Mouse (Mus musculus) large intestine, adult 2 months (tissue): ENCODE results near the gene Slc25a44. TPM values are rescaled to one million over a fixed set of nuclear protein-coding genes. Genes with fewer than 3 reads are reported as not detected.
"Not testable (repeated sequence)": the region's sequence is repeated elsewhere in the genome, so short reads cannot be mapped to it uniquely, and the experiment has no call there.

ENCODE experiments used
- DNase-seq: peaks from one replicate; pipeline ENCODE4 v3.0.0-alpha.2; 2012; ENCODE audit warnings: low read depth, low spot score
- WGBS: fragments of 180-500 bp; shearing (Covaris S2); methylation state at CpG from one replicate; pipeline ENCODE4 v1.1.7; 2018; 5-methylcytosine and 5-hydroxymethylcytosine counted together
- polyA plus RNA-seq: library from polyadenylated mRNA; depleted of rRNA; stranded (reverse); fragments of >200 nt; gene quantifications from 2 replicates; pipeline ENCODE4 v1.2.3, GENCODE M21; 2012

The Slc25a44 gene
- polyA plus RNA-seq, 1 experiment: 32.0 TPM

DNA sequence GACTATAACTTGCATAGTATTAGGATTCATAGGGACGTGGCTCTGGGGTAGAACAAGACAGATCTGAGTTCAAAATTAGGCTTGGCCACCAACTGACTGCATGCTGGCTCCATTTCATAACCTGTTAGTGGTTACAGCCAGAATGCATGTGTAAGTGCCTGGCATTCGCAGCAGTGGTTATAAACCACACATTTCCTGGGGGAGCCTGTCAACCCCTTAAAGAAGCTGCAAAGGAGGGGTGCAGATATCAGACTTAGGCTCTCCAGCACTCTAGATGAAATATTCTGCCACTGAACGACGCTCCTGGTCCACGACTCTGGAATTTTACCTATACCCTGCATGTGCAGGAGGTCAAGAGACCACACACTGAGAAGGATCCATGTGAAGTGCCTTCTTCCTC, 27.3 kb upstream of the Slc25a44 start:
- WGBS: 76% methylated on average over 5 of the region's 5 CpGs
- DNase-seq: no peak

GRCm38 (mm10) chr3:88450379-88451131, 25.6 kb upstream of the Slc25a44 start:
- no peak for DNase-seq

DNA sequence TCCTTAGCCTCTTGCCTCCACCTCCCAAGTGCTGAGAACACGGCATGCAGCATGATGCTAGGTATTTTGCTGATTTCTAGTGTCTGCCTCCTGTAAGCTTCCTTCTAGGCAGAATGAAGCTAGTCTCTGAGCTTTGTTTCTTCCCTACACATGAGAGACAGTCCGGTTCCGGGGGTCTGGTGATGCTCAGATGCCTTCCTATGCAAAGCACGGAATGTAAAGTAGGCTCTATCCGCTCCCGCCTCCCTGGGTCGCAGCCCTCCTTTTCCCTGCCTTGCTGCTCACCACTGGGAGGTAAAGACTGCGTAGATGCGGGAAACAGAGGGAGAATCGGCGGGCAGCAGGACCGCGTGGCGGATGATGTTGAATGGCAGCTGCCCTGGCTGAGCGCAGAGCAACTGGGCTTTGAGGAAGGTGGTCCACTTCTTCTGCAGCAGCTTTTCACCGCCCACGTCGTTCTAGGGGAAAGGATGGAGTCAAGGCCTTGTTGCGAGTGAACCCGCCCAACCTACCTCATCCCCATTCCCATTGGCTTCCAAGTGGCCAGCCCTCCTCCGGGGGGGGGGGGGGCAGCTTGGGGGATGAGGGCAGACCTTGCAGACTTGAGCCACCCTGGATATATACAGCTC, 24.6 kb upstream of the Slc25a44 start:
- WGBS: 61% methylated on average over 21 of the region's 21 CpGs
- DNase-seq: no peak

More at GRCm38 (mm10) chr3:88450379-88451131, 25.6 kb upstream of the Slc25a44 start:
- 47% methylated on average over 12 of the region's 12 CpGs for WGBS

DNA sequence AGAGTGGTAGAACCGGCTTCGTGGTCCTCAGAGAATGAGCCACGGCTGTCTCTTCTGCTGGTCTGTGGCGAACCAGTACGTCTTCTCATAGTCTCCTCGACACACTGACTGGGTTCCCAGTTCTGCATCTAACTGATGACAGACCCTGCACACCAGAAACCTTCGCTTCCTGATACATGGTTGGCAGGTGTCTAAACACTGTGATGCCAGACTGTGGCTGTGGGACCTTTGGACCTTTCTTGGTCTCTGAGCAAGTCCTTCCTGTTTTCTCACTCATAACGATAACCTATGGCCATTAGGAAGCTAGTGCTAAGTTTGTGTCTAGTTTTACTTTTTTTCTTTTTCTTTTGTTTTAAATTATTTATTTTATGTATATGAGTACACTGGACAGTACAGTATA, 23.5 kb upstream of the Slc25a44 start:
- no peak for DNase-seq
- 38% methylated on average over 8 of the region's 8 CpGs for WGBS

DNA sequence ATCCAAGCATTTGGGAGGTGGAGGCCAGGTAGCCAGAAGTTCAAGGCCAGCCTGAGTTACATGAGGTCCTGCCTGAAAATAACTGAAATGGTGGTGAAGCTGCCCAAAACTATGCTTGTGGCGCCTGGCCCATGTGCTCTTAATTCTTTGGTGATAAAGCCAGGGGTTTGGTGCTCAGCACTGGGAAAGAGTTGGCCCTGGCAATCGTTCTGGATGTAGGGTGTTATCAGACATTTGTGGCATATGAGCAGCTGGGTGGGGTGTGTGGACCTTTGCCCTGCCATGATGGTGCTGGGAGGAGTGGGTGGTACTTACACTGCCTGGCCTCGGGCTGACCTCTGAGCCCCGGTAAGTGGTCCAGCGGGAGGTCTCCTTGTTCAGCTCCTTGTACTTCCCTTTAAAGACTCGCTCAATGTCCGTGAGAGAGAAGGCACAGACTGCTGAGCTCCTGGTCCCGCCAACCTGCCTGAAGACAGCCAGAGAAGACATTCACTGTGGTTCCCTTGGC, 22.8 kb upstream of the Slc25a44 start:
- DNase-seq: no peak
- 32% methylated on average over 8 of the region's 8 CpGs for WGBS

- no peak for DNase-seq
- WGBS: 13% methylated on average over 8 of the region's 8 CpGs
Observed at GRCm38 (mm10) chr3:88446471-88447123, 21.7 kb upstream of the Slc25a44 start.

DNA sequence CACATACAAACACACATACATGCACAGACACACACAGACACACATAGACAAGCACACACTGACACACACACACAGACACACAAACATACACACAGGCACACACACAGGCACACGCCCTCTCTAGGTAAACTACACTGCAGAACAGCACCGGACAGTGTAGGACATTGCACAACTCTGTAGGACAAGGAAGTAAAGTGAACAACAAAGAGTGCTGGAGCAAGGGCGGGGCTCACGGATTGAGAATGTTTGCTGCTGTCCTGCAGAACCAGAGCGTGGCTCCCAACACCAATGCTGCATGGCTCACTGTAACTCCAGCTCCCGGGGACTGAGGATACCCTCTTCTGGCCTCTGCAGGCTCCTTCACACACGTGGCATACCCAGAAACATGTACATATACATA, 17.9 kb upstream of the Slc25a44 start:
- DNase-seq: no peak
- 23% methylated on average over 7 of the region's 7 CpGs for WGBS

GRCm38 (mm10) chr3:88442488-88442887, 17.5 kb upstream of the Slc25a44 start:
- no peak for DNase-seq

GRCm38 (mm10) chr3:88440500-88441381, 15.8 kb upstream of the Slc25a44 start:
- DNase-seq: no peak
- 18% methylated on average over 27 of the region's 27 CpGs for WGBS

More at GRCm38 (mm10) chr3:88442488-88442887, 17.5 kb upstream of the Slc25a44 start:
- WGBS: 42% methylated on average over 12 of the region's 12 CpGs

GRCm38 (mm10) chr3:88439582-88439981, 14.6 kb upstream of the Slc25a44 start:
- DNase-seq: no peak
- WGBS: 85% methylated on average over 4 of the region's 4 CpGs

DNA sequence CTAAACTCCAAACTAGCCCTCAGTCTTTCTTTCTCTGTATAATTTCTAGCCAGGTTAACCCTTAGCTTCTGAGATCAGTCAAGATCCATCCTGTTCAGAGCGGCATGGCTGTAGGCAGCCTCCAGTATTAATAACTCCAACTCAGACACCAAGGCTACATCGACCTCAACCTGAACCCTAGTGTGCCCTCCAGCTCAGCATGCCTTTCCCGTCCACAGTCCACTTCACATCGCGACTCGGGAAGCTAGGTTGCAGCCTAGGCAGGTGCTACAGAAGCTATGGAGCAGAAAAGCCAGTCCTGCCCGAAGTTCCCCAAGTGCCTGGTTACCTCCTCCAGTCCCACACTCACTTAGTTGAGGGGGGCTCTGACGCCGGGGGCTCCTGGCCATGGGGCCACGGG, 12.5 kb upstream of the Slc25a44 start:
- WGBS: 87% methylated on average over 10 of the region's 10 CpGs
- no peak for DNase-seq

- WGBS: 62% methylated on average over 29 of the region's 29 CpGs
- no peak for DNase-seq
Observed at GRCm38 (mm10) chr3:88436395-88437201, 11.7 kb upstream of the Slc25a44 start.

DNA sequence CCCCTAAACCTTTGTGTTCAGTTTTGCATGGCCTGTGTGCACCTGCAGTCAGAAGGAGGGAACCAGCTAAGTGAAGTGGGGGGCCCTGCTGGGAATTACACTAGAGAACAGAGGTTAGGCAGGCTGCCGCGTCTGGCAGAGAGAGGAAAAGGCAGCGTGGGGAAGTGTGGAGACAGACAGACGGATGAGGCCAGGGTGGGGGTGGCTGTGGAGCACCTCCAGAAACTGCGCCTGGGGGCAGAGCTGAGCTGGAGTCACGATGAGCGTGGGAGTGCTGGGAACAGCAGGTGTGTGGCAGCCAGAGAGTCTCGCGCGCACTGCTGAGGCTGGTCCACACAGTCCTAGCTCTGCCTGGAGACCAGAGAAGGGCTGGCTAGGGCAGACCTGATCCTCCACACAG, 10.6 kb upstream of the Slc25a44 start:
- DNase-seq: no peak
- WGBS: 79% methylated on average over 10 of the region's 10 CpGs

- not testable (repeated sequence) for DNase-seq
- whole genome bisulfite sequencing: 75% methylated on average over 8 of the region's 8 CpGs
Observed at GRCm38 (mm10) chr3:88428639-88429038, 3.7 kb upstream of the Slc25a44 start.

DNA sequence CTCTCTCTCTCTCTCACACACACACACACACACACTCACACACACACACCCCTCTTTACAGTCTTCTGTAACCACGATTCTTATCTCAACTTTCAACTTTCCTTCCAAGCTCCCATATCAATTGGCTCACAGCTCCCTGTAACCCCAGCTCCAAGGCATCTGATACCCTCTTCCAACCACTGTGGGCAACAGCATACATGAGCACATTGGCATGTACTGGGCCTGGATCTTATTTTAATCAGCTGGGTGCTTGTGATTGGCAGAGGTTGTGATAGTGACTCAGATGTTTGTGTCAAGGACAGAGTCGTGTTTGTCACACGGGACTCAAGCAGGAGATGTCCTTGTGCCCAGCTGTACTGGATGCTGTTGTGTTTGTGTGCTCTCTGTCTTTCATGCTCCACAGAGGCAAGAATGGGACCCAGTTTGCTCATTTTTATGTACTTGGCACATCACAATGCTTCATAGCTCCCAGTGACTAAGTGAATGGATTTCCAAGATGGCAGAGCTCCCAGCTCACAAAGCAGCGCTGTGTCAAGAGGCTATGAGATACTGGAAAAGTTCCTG, 2.5 kb upstream of the Slc25a44 start:
- DNase-seq: no peak
- 60% methylated on average over 4 of the region's 4 CpGs for whole genome bisulfite sequencing

- 59% methylated on average over 10 of the region's 10 CpGs for WGBS
- no peak for DNase-seq
Observed at GRCm38 (mm10) chr3:88425708-88426420, 925 bp upstream of the Slc25a44 start.

DNA sequence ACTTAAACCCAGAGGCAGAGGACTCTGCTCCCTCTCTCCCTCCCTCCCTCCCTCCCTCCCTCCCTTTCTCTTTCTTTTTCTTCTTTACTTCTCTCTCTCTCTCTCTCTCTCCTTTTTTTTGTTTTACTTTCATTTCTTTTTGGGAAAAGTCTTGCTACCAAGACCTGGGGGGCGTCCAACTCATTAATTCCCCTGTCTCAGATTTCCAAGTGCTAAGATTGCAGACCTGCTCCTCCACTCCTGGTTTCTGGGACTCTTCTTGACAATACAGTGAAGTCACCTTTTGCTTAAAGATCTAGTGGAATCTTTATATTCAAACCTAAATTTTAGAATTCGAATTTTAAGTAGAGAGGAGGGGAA, 371 bp upstream of the Slc25a44 start:
- WGBS: 5% methylated on average over 2 of the region's 2 CpGs
- no peak for DNase-seq
